Mouse (Mus musculus) intestine, embryonic 15.5 days (tissue): ENCODE measurements at regions not wholly inside any gene's neighbourhood (a gene's known extent, or its start where the extent isn't known, plus 50 kb on each side); places are given as distances from the start of the nearest gene placed in this dataset.

Experiments used
- ATAC-seq: fragments of 200-750 bp; cut with Nextera tagmentation; 2 replicates; pipeline ENCODE4 v1.8.0; 2017; ENCODE audit warnings: moderate TSS enrichment, moderate library complexity
- H3K27ac ChIP-seq: fragments of 300-500 bp; sonication (generic); 2 replicates; pipeline ENCODE4 v1.5.1; 2015; ENCODE audit warnings: mild to moderate bottlenecking, inconsistent platforms
- H3K27me3 ChIP-seq: fragments of 300-500 bp; sonication (generic); replicated peaks from 2 replicates; pipeline ENCODE4 v1.6.1; 2015; ENCODE audit warnings: inconsistent platforms
- H3K36me3 ChIP-seq: fragments of 300-500 bp; sonication (generic); 2 replicates; pipeline ENCODE4 v1.6.1; 2015; ENCODE audit warnings: inconsistent platforms
- H3K4me1 ChIP-seq: fragments of 300-500 bp; sonication (generic); replicated peaks from 2 replicates; pipeline ENCODE4 v1.6.1; 2015; ENCODE audit warnings: inconsistent platforms
- H3K4me2 ChIP-seq: fragments of 300-500 bp; sonication (generic); replicated peaks from 2 replicates; pipeline ENCODE4 v1.6.1; 2015; ENCODE audit warnings: mild to moderate bottlenecking, inconsistent platforms
- H3K4me3 ChIP-seq: fragments of 300-500 bp; sonication (generic); replicated peaks from 2 replicates; pipeline ENCODE4 v1.5.1; 2015; ENCODE audit warnings: inconsistent platforms
- H3K9ac ChIP-seq: fragments of 300-500 bp; sonication (generic); 2 replicates; pipeline ENCODE4 v1.6.1; 2015; ENCODE audit warnings: inconsistent platforms
- H3K9me3 ChIP-seq: fragments of 300-500 bp; sonication (generic); 2 replicates; pipeline ENCODE4 v1.6.1; 2016; ENCODE audit warnings: inconsistent platforms
- WGBS: fragments of 180-500 bp; shearing (Covaris S2); methylation state at CpG from one replicate; pipeline ENCODE4 v1.1.7; 2015; 5-methylcytosine and 5-hydroxymethylcytosine counted together

DNA sequence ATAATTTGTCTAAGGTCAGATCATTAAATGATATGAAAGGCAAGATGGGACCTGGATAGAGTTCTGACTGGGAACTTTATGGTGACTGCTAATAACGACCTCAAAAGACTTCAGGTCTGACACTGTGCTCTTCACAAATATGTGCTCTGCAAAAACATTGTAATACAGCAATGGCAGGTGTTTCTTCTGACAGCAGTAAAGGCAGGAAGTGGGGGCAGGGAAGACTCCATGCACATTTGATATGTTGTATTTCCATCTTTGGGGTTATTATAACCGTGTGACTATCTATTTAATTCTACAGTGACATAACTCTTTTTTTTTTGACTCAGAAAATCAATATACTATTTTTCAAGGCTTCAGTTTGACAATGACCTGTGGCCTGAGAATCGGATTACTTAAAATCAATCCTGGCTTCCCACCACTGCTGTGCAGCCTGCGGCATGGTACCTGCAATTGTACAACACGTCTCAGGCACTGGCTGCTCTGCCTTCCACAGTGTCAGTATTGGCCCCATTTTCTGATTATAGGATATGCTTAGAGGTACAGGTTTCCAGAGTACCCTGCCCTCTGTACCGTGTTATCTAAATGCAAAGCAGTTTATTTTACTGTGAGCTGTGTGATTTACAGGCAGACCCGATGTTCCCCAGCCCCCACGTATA is 139.4 kb downstream of the Klf6 start:
- Histone ChIP-seq H3K4me1 (no peaks in the 10 kb centered on the region), H3K9me3 (no peaks in the 10 kb centered on the region), H3K4me2 (no peak overlapping the region), H3K36me3 (no peaks in the 10 kb centered on the region), H3K27me3 (no peaks in the 10 kb centered on the region), H3K9ac (no peak overlapping the region), H3K4me3 (no peak overlapping the region), H3K27ac (no peak overlapping the region)
- WGBS: 45% methylated on average over 8 of the region's 8 CpGs
- peak; percentile 84 for ATAC-seq

- no peak overlapping the region for H3K9ac ChIP-seq
- WGBS: 58% methylated on average over 3 of the region's 3 CpGs
- no peak overlapping the region for H3K4me2 ChIP-seq
- peak; percentile 62 for ATAC-seq
- no peaks in the 10 kb centered on the region for H3K36me3 ChIP-seq
- no peaks in the 10 kb centered on the region for H3K9me3 ChIP-seq
- H3K27ac ChIP-seq: no peak overlapping the region
- H3K27me3 ChIP-seq: no peaks in the 10 kb centered on the region
- H3K4me3 ChIP-seq: no peak overlapping the region
- no peaks in the 10 kb centered on the region for H3K4me1 ChIP-seq
Observed at GRCm38 (mm10) chr13:6001218-6001564, 139.9 kb downstream of the Klf6 start.

GRCm38 (mm10) chr13:6005901-6006300 is 144.6 kb downstream of the Klf6 start:
- Histone ChIP-seq H3K4me3 (no peak overlapping the region), H3K27ac (no peak overlapping the region), H3K4me2 (no peak overlapping the region), H3K36me3 (no peaks in the 10 kb centered on the region), H3K9ac (no peak overlapping the region), H3K4me1 (no peaks in the 10 kb centered on the region), H3K9me3 (no peaks in the 10 kb centered on the region), H3K27me3 (no peaks in the 10 kb centered on the region)
- ATAC-seq: no peak
- WGBS: 96% methylated on average over 6 of the region's 6 CpGs

DNA sequence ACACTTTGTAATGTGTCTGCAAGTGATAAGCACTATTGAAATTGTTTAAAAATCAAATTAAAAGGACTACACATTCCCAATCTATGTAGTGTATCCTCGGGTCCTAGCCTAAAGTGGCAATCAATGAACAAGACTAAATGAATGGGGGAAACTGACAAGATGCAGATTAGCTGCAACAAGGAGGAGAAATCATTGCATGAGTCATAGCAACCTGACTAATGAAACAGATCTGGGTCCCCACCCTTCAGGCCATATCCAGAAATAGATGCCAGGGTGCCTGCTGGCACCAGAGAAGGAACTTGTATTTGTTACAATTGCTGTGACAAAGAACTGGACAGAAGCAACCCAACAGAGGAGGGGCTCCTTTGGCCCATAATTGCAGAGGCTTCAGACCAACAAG is 148.4 kb downstream of the Klf6 start:
- no peak overlapping the region for H3K27ac ChIP-seq
- H3K27me3 ChIP-seq: no peaks in the 10 kb centered on the region
- 74% methylated on average over 1 of the region's 1 CpGs for WGBS
- no peaks in the 10 kb centered on the region for H3K36me3 ChIP-seq
- no peak for ATAC-seq
- H3K4me2 ChIP-seq: no peak overlapping the region
- no peaks in the 10 kb centered on the region for H3K4me1 ChIP-seq
- no peak overlapping the region for H3K9ac ChIP-seq
- no peak overlapping the region for H3K4me3 ChIP-seq
- H3K9me3 ChIP-seq: no peaks in the 10 kb centered on the region

DNA sequence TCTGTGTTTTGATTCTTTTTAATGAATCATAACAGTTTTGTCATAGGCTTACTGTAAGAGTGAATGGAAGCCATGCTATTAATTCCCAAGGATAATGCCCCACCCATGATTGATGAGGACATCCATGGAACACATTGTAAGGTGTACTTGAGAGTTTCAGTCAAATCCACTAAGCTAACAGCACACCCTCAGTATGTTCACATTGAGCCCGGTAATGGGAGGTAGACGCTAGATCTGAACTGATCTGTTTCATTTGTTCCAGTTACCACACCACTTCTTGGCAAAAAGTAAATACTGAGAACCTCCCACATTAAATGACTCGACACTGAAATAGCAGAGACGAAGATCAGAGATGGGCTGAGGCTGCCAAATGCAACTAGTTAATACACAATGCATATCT is 165.9 kb downstream of the Klf6 start:
- no peaks in the 10 kb centered on the region for H3K9me3 ChIP-seq
- no peaks in the 10 kb centered on the region for H3K36me3 ChIP-seq
- no peak overlapping the region for H3K4me3 ChIP-seq
- H3K4me1 ChIP-seq: no peaks in the 10 kb centered on the region
- no peak overlapping the region for H3K4me2 ChIP-seq
- no peak for ATAC-seq
- no peak overlapping the region for H3K27ac ChIP-seq
- 74% methylated on average over 4 of the region's 4 CpGs for WGBS
- no peaks in the 10 kb centered on the region for H3K27me3 ChIP-seq
- no peak overlapping the region for H3K9ac ChIP-seq

DNA sequence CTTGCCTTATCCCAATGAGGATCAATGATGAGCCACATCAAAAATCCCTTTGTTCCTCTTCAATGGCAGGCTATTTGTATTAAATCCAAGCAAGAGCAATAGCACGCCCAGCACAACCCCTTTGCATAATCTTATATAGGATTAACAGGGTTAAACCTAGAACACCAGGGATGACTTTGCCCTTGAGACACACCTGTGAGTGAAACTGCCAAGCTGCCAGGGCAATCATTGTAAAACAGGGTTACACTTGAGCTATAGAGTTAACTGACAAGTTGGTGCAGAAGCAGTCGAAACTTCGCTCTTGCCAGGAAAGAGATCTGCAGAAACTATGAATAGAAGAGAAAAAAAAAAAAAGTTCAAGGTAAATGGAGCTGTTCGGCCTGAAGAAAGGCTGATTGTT is 167.6 kb downstream of the Klf6 start:
- ATAC-seq: peak; percentile 85
- Histone ChIP-seq H3K4me2 (no peak overlapping the region), H3K27me3 (no peaks in the 10 kb centered on the region), H3K4me1 (no peaks in the 10 kb centered on the region), H3K9me3 (no peaks in the 10 kb centered on the region), H3K9ac (no peak overlapping the region), H3K4me3 (no peak overlapping the region), H3K36me3 (no peaks in the 10 kb centered on the region), H3K27ac (no peak overlapping the region)
- WGBS: 65% methylated on average over 4 of the region's 4 CpGs

GRCm38 (mm10) chr13:6029461-6029860 is 168.2 kb downstream of the Klf6 start:
- H3K4me1 ChIP-seq: no peaks in the 10 kb centered on the region
- 86% methylated on average over 6 of the region's 6 CpGs for WGBS
- no peak for ATAC-seq

DNA sequence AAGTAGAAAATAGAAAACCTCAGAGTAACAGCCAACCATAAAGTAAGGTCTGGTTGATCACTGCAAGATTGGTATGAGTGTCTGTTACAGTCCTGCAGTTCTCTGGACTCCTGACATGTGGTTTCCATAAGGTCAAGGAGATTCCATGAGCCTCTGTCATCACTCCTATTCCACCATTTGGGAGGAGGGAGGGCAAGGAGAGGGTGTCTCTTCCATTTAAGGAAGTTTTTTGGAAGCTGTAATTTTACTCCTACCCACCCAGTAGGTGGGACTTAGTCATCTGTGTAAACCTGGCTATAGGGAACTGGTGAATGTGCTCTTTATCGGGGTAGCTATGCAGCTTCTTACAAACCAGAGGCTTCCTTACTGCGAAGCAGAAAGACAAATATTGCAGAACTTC is 168.8 kb downstream of the Klf6 start:
- H3K9me3 ChIP-seq: no peaks in the 10 kb centered on the region
- no peaks in the 10 kb centered on the region for H3K27me3 ChIP-seq
- 71% methylated on average over 2 of the region's 2 CpGs for WGBS
- no peaks in the 10 kb centered on the region for H3K36me3 ChIP-seq
- no peak overlapping the region for H3K4me3 ChIP-seq
- H3K9ac ChIP-seq: no peak overlapping the region
- ATAC-seq: 0 out of 2 replicates have a peak, but pooled peaks have one; percentile 24
- no peaks in the 10 kb centered on the region for H3K4me1 ChIP-seq
- no peak overlapping the region for H3K4me2 ChIP-seq
- no peak overlapping the region for H3K27ac ChIP-seq

More at GRCm38 (mm10) chr13:6029461-6029860, 168.2 kb downstream of the Klf6 start:
- Histone ChIP-seq H3K27me3 (no peaks in the 10 kb centered on the region), H3K36me3 (no peaks in the 10 kb centered on the region), H3K27ac (no peak overlapping the region), H3K4me3 (no peak overlapping the region), H3K9ac (no peak overlapping the region), H3K4me2 (no peak overlapping the region), H3K9me3 (no peaks in the 10 kb centered on the region)

- WGBS: 72% methylated on average over 7 of the region's 7 CpGs
- no peaks in the 10 kb centered on the region for H3K4me1 ChIP-seq
- H3K27ac ChIP-seq: no peak overlapping the region
- ATAC-seq: no peak
- no peaks in the 10 kb centered on the region for H3K27me3 ChIP-seq
- no peaks in the 10 kb centered on the region for H3K36me3 ChIP-seq
- H3K9me3 ChIP-seq: no peaks in the 10 kb centered on the region
- no peak overlapping the region for H3K4me3 ChIP-seq
- H3K4me2 ChIP-seq: no peak overlapping the region
- H3K9ac ChIP-seq: no peak overlapping the region
Observed at GRCm38 (mm10) chr13:6040132-6040531, 178.8 kb downstream of the Klf6 start.

GRCm38 (mm10) chr13:6040663-6041062 is 179.4 kb downstream of the Klf6 start:
- Histone ChIP-seq H3K36me3 (no peaks in the 10 kb centered on the region), H3K4me3 (no peak overlapping the region), H3K9ac (no peak overlapping the region), H3K4me2 (no peak overlapping the region), H3K9me3 (no peaks in the 10 kb centered on the region), H3K27me3 (no peaks in the 10 kb centered on the region), H3K27ac (no peak overlapping the region), H3K4me1 (no peaks in the 10 kb centered on the region)
- ATAC-seq: no peak
- WGBS: 93% methylated on average over 2 of the region's 2 CpGs

GRCm38 (mm10) chr13:6042495-6042894 is 181.2 kb downstream of the Klf6 start:
- H3K36me3 ChIP-seq: no peaks in the 10 kb centered on the region
- no peak overlapping the region for H3K4me3 ChIP-seq
- H3K4me1 ChIP-seq: no peaks in the 10 kb centered on the region
- H3K9ac ChIP-seq: no peak overlapping the region
- no peaks in the 10 kb centered on the region for H3K9me3 ChIP-seq
- no peak overlapping the region for H3K4me2 ChIP-seq
- H3K27ac ChIP-seq: no peak overlapping the region
- 81% methylated on average over 6 of the region's 6 CpGs for WGBS
- no peaks in the 10 kb centered on the region for H3K27me3 ChIP-seq
- no peak for ATAC-seq

GRCm38 (mm10) chr13:6059515-6060228 is 198.4 kb downstream of the Klf6 start:
- peak; percentile 43; the same call in 1 of the 2 replicates for ATAC-seq
- Histone ChIP-seq H3K4me3 (no peak overlapping the region), H3K9me3 (no peaks in the 10 kb centered on the region), H3K36me3 (no peaks in the 10 kb centered on the region), H3K4me2 (no peak overlapping the region), H3K27me3 (no peaks in the 10 kb centered on the region), H3K9ac (no peak overlapping the region), H3K27ac (no peak overlapping the region), H3K4me1 (peaks cover 3% of the 10 kb centered on the region; the same call in 1 of the 2 replicates)
- WGBS: 30% methylated on average over 6 of the region's 6 CpGs
